Mouse (Mus musculus): ENCODE data around the gene Mlxip.
A peak's percentile ranks its signal among the peaks of the same experiment; 100 is the strongest.

Mlxip gene

GRCm38 (mm10) chr5:123394303-123394956 is at the start of gene Mlxip:
Gene Mlxip, plus strand, starts transcription at chr5:123394798.
- DNase-seq = peak; percentile 94 to 95

- peak; percentile 73 to 78 for DNase-seq
Measured at GRCm38 (mm10) chr5:123344963-123345852, 49.4 kb upstream of the Mlxip start.

- peak; percentile 94 to 97 for DNase-seq
Measured at GRCm38 (mm10) chr5:123345853-123346654, 48.5 kb upstream of the Mlxip start.

- DNase-seq = no peak
Measured at GRCm38 (mm10) chr5:123346701-123347270, 47.8 kb upstream of the Mlxip start.

- no peak for DNase-seq
Measured at GRCm38 (mm10) chr5:123347985-123348384, 46.6 kb upstream of the Mlxip start.

GRCm38 (mm10) chr5:123350386-123350785 is 44.2 kb upstream of the Mlxip start:
- DNase-seq = peak; percentile 70 to 72

- no peak for DNase-seq
Measured at GRCm38 (mm10) chr5:123355918-123356317, 38.7 kb upstream of the Mlxip start.

GRCm38 (mm10) chr5:123357253-123357652 is 37.3 kb upstream of the Mlxip start:
- no peak for DNase-seq

- DNase-seq = no peak
Measured at GRCm38 (mm10) chr5:123359431-123359830, 35.2 kb upstream of the Mlxip start.

GRCm38 (mm10) chr5:123362911-123363310 is 31.7 kb upstream of the Mlxip start:
- no peak for DNase-seq

- peak; percentile 58 to 71 for DNase-seq
Measured at GRCm38 (mm10) chr5:123364302-123364971, 30.2 kb upstream of the Mlxip start.

GRCm38 (mm10) chr5:123368869-123369488 is 25.6 kb upstream of the Mlxip start:
- peak; percentile 67 to 76 for DNase-seq

- no peak for DNase-seq
Measured at GRCm38 (mm10) chr5:123370049-123370448, 24.5 kb upstream of the Mlxip start.

- DNase-seq = no peak
Measured at GRCm38 (mm10) chr5:123375262-123375661, 19.3 kb upstream of the Mlxip start.

GRCm38 (mm10) chr5:123375793-123376452 is 18.7 kb upstream of the Mlxip start:
- DNase-seq = peak; percentile 69 to 70

GRCm38 (mm10) chr5:123376569-123376968 is 18.0 kb upstream of the Mlxip start:
- peak; percentile 90 to 95 for DNase-seq

- peak; percentile 85 to 91 for DNase-seq
Measured at GRCm38 (mm10) chr5:123377120-123377955, 17.3 kb upstream of the Mlxip start.

- no peak for DNase-seq
Measured at GRCm38 (mm10) chr5:123378712-123379111, 15.9 kb upstream of the Mlxip start.

GRCm38 (mm10) chr5:123379504-123379931 is 15.1 kb upstream of the Mlxip start:
- no peak for DNase-seq

- DNase-seq = no peak
Measured at GRCm38 (mm10) chr5:123381968-123382367, 12.6 kb upstream of the Mlxip start.
